Mouse (Mus musculus): Measurements from ENCODE around the gene Zfp282.

- no peak for TF ChIP-seq CTCF (IDR thresholded peaks at IDR 0.05)
- TF ChIP-seq EP300 (IDR thresholded peaks at IDR 0.05) = no peak
Observed at GRCm38 (mm10) chr6:47872266-47872665, 4.7 kb upstream of the Zfp282 start.
